Mouse (Mus musculus) spleen, adult 2 months (tissue): Measurements from ENCODE around the gene Slc47a2.

Experiments
- CTCF ChIP-seq: fragments of 200-500 bp; IDR thresholded peaks from 2 replicates; pipeline ENCODE4 v1.5.1; 2011; ENCODE audit warnings: mild to moderate bottlenecking, inconsistent platforms; ENCODE audit not compliant: insufficient read depth, insufficient read length, insufficient replicate concordance; ENCODE audit errors: extremely low read depth
- POLR2A ChIP-seq: fragments of 200-500 bp; IDR thresholded peaks from 2 replicates; pipeline ENCODE4 v1.6.1; 2011; ENCODE audit warnings: low read depth, low read length, inconsistent platforms

DNA sequence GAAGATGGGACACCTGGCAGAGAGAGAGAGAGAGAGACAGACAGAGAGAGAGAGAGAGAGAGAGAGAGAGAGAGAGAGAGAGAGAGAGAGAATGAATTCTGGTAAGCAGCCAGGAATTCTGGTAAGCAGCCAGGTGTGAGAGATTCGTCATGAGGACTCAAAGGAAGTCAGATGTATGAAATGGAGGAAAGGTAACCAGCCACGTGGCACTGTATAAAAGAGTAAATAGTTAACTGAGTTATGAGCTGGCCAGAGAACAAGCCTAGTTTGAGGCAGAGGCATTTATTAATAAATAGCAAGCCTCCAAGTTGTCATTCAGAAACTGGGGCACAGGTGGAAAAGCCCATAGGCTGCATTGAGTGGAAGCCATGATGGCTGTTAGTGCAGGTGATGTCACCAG, 44.8 kb downstream of the Slc47a2 start:
- no peak for TF ChIP-seq CTCF
- TF ChIP-seq POLR2A: no peak
